Comparison of ENCODE assay signal across 19 mouse cellular contexts in the genomic region with DNA sequence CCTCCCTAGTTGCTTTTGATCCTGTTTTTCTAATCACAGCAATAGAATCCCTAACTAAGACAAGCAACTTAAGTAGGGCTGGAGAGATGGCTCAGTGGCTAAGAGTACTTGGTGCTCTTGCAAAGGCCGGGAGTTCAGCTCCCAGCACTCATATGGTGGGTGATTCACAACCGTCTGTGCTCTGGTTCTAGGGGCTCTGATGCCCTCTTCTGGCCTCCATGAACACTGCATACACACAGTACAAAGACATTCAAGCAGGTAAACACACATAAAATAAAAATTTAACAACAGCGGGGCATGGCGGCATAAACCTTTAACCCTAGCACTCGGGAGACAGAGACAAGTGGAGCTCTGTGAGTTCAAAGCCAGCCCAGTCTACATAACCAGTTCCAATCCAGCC. TPM values are rescaled to one million over a fixed set of nuclear protein-coding genes. Genes with fewer than 3 reads are reported as not detected.
DNase-seq lines count a peak whose midpoint lies in the region; ATAC-seq and TF ChIP-seq lines count a peak whose summit lies in the region.
"Had no signal": no experiment of that assay in that cellular context is flagged by ENCODE, and none has a peak within 500 bp of the region (broad histone marks: within the 10 kb centered on the region; RNA-seq: fewer than 3 reads in every experiment).

No protein-coding gene starts in this region.

- H3K27ac ChIP-seq in kidney, postnatal 0 days: no peak overlapping the region
- H3K27ac ChIP-seq: embryonic facial prominence, embryonic 10.5 days; hindbrain, embryonic 10.5 days; limb, embryonic 15.5 days; midbrain, embryonic 13.5 days had no signal

- H3K4me2 ChIP-seq in kidney, postnatal 0 days (ENCODE audit: low read length): no peak overlapping the region
- H3K4me2 ChIP-seq: heart, embryonic 11.5 days; limb, embryonic 15.5 days; midbrain, embryonic 13.5 days had no signal

- H3K4me1 ChIP-seq in kidney, postnatal 0 days (replicated peaks; ENCODE audit: insufficient read depth, low read length): no peaks in the 10 kb centered on the region; the same call in 1 of the 2 replicates

- WGBS in kidney, postnatal 0 days: 73% methylated on average over 5 of the region's 5 CpGs

- H3K36me3 ChIP-seq in kidney, postnatal 0 days (ENCODE audit: insufficient read depth, low read length): no peaks in the 10 kb centered on the region
- H3K36me3 ChIP-seq: embryonic facial prominence, embryonic 10.5 days; hindbrain, embryonic 10.5 days; limb, embryonic 15.5 days; midbrain, embryonic 13.5 days had no signal

- H3K9me3 ChIP-seq in kidney, postnatal 0 days (replicated peaks; ENCODE audit: low read length): no peaks in the 10 kb centered on the region
- H3K9me3 ChIP-seq: embryonic facial prominence, embryonic 10.5 days; limb, embryonic 15.5 days; midbrain, embryonic 13.5 days had no signal

- no peak overlapping the region for H3K4me3 ChIP-seq in kidney, postnatal 0 days (replicated peaks; ENCODE audit: low read depth, low read length)
- H3K4me3 ChIP-seq: embryonic facial prominence, embryonic 10.5 days; hindbrain, embryonic 10.5 days; limb, embryonic 15.5 days; midbrain, embryonic 13.5 days had no signal

- peak; percentile 5 for DNase-seq in CD4-positive, CD25-positive, alpha-beta regulatory T cell, adult 2 months (ENCODE audit: low read depth, low spot score)
- DNase-seq in kidney, postnatal 0 days (ENCODE audit: low spot score): no peak
- no peak for DNase-seq in kidney, postnatal 10 days
- DNase-seq in 3T3-L1 (ENCODE audit: low read depth, low spot score): peak; percentile 23
- DNase-seq in NIH3T3 (ENCODE audit: low read depth): peak; percentile 19
- no peak for DNase-seq in thymus, postnatal 36 days
- no peak for DNase-seq in testis, postnatal 14 days (ENCODE audit: low spot score)
- DNase-seq: adrenal gland, adult 8-10 months; cerebellum, postnatal 14 days; kidney, postnatal 4 days; lung, postnatal 10 days; spleen, adult 18-20 months had no signal

- H3K27me3 ChIP-seq in kidney, postnatal 0 days (ENCODE audit: insufficient read depth, low read length): peaks cover 22% of the 10 kb centered on the region

- TF ChIP-seq CTCF in kidney, postnatal 0 days (IDR thresholded peaks at IDR 0.05; ENCODE audit: low read depth): peak; percentile 52

- no peak for ATAC-seq in CD4-positive, CD25-positive, alpha-beta regulatory T cell, adult 4 months
- no peak for ATAC-seq in kidney, postnatal 0 days (replicated peaks; ENCODE audit: low FRiP score, low read depth)
- ATAC-seq: intestine, embryonic 16.5 days; midbrain, embryonic 13.5 days had no signal

- no peak overlapping the region for H3K9ac ChIP-seq in kidney, postnatal 0 days (ENCODE audit: low read depth, low read length)
- H3K9ac ChIP-seq: limb, embryonic 15.5 days; midbrain, embryonic 13.5 days had no signal

RNA-seq across cellular contexts. Expression of a gene that starts 1.9 kb away (rescaled TPM):
- not detected for polyA plus RNA-seq in CD4-positive, CD25-positive, alpha-beta regulatory T cell, adult 4 months (2017; shearing (Covaris generic))
- 0.03 and 0.05 TPM in 2 replicates for polyA plus RNA-seq in kidney, postnatal 0 days (2015; fragmentation: Nextera tagmentation; extraction: Ambion mirVana)

Comparison
In these comparisons a context has a peak if more than half of its experiments do, and no peak if none do; other contexts are left out.
1. DNase-seq: peak in CD4-positive, CD25-positive, alpha-beta regulatory T cell, adult 2 months (single experiment), 3T3-L1 (single experiment) and NIH3T3 (single experiment); none in kidney, postnatal 0 days (single experiment), kidney, postnatal 10 days (single experiment), thymus, postnatal 36 days (0 of 2) and testis, postnatal 14 days (single experiment).